Mouse (Mus musculus): ENCODE results near the gene Fgfr2.

DNA sequence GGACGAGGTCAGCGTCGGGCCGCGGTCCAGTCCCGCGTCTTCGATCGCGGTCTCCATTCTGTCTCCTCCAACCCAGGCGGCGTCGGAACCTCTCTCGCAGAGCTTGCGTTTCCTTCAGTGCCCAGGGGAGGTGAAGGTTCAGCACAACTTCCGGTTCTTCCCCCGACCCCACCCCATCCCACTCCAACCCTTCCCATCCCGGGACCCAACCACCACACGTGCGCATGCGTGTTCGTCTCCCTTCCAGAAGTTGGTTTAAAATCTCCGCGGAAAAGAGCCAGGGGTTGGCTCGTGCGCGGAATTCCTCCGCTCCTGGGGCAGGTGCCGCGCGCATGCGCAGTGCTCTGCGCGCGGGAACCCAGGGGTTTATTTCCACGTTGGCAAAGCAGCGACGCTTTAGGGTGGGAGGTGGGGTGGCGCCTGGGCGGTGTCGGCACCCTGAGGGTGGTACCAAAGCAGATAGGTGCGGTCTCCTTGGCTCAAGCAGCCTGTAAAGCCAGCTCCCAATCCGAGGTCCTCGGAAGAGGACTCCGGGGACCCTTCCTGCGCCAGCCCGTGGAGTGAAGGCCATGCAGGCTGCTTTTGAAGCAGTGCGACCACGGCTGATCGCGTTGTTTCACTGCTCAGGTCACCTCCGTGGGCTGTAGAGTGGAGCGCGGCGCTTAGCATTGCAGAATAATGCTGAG, 1760.4 kb downstream of the Fgfr2 start, which contains the start of gene 2310057M21Rik:
- no peak for TF ChIP-seq TCF3 (IDR thresholded peaks at IDR 0.05; ENCODE audit: insufficient read length, low read depth)
- TF ChIP-seq REST (IDR thresholded peaks at IDR 0.05; ENCODE audit: insufficient read depth, insufficient read length) = no peak
- peak; percentile 67 for TF ChIP-seq E2F4 (IDR thresholded peaks at IDR 0.05; ENCODE audit: insufficient read depth)
- no peak for TF ChIP-seq MAX (IDR thresholded peaks at IDR 0.05; ENCODE audit: low read depth)
- TF ChIP-seq TCF12 (IDR thresholded peaks at IDR 0.05; ENCODE audit: insufficient read depth, poor library complexity, severe bottlenecking) = no peak
- peak; percentile 73 for TF ChIP-seq POLR2AphosphoS2 (IDR thresholded peaks at IDR 0.05; ENCODE audit: insufficient read length, low read depth)
- TF ChIP-seq USF1 (IDR thresholded peaks at IDR 0.05; ENCODE audit: low read depth) = no peak
